Mouse (Mus musculus): ENCODE results near the gene Gm20865.
"Not testable (repeated sequence)": the region's sequence is repeated elsewhere in the genome, so short reads cannot be mapped to it uniquely, and the experiment has no call there.

GRCm38 (mm10) chrY:21241275-21241674 is at the start of gene Gm20865:
- not testable (repeated sequence) for TF ChIP-seq MAFK (IDR thresholded peaks at IDR 0.05; ENCODE audit: insufficient read depth, low read depth, low read length); ZC3H11A (IDR thresholded peaks at IDR 0.05; ENCODE audit: borderline replicate concordance, low read depth, low read length); HCFC1 (IDR thresholded peaks at IDR 0.05; ENCODE audit: borderline replicate concordance, insufficient read depth, low read length)

Measured in ES-E14 (cell line).